Mouse (Mus musculus) adrenal gland, postnatal 0 days (tissue): ENCODE results near the gene Cxcr2. TPM values are rescaled to one million over a fixed set of nuclear protein-coding genes. Genes with fewer than 3 reads are reported as not detected.

Experiments used
- microRNA-seq: library from miRNA; unstranded; fragments of <30 nt; microRNA quantifications from one replicate; pipeline ENCODE4, GENCODE M21; 2016; ENCODE audit warnings: borderline replicate concordance; ENCODE audit not compliant: insufficient number of aligned reads
- polyA plus RNA-seq: library from polyadenylated mRNA; unstranded; fragments of >200 nt; fragmentation: Nextera tagmentation; extraction: Ambion mirVana; gene quantifications from 2 replicates; pipeline ENCODE4 v1.2.1, GENCODE M21; 2015

Gene Cxcr2
- polyA plus RNA-seq = 0.35 and 0.47 TPM in 2 replicates

DNA sequence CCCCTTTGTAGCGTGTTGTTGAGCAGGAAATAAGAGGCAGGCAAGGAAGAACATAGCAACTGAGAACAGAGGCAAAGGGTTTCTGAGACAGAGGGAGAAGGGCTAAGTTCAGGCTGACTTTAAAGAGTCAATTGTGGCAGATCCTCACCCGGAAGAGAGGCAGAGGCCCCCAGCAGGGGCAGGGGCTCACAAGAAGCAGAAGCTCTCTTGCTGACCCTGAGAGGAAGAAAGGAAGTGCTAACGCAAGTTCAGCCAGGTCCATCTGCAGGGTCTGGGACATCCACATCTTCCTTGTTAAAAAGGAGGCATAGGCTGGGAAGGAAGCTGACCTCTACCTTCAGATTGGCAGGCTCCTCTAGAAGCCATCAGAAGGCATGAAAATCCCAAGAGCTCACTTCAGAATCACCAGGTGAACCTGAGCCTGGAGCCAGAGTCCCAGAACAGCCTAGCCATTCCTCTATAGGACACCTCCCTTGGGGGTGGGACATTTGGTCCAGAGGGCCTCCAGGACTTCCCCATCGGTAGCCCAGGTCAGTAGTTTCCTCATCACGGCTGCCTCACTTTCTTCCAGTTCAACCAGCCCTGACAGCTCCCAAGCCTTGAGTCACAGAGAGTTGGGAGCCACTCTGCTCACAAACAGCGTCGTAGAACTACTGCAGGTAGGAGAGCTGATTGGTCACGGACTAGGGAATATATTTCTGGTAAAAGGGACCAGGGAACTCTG lies at the start of gene Cxcr2:
TSS of gene Cxcr2 (plus strand) at position 529 of the 724 bp plus-strand sequence.

DNA sequence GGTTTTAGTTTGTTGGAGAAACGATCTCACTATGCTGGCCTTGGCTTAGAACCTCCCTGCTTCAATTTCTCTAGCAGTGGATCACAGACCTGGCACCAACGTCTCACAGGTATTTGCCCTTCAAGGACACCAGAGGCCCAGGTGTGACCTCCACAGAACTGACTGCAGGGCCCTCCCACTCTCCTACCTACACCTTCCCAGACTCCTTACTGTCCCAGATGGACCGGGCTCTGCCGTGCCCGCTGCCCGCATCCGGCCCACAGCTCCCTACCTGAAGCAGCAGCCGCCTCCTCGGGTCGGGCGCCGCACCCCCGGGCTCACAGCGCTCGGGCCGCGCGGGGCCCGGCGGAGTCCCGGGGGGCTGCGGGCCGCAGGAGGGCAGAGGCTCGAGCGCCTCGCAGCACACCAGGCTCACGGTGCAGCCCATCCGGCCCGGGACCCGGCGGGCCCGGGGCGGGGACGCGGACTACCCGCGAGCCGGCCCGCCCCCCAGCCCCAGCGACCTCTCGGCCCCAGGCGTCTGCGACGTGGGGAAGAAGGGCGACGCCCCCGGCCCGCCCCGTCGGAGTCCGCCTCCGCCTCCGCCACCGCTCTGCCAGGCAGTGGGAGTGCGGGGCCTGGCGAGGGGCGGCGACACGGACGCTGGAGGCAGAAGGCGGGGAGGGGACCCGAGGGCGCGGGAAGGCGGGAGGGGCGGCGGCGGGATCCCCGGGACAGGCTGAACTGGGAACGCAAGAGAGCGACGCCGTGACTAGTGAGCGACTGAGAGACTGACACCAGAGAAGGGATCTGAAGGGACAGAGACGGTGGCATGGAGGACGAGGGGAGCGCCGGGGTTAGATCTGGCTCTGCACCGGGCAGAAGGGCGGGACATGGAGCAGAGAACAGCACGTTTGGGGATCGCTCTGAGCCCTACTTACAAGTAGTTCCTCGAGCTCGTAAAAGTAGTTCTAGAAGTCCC lies 29.5 kb upstream of the Cxcr2 start, which contains the start of gene Tns1:
TSS of gene Tns1 (minus strand) at position 429 of the 961 bp plus-strand sequence.

DNA sequence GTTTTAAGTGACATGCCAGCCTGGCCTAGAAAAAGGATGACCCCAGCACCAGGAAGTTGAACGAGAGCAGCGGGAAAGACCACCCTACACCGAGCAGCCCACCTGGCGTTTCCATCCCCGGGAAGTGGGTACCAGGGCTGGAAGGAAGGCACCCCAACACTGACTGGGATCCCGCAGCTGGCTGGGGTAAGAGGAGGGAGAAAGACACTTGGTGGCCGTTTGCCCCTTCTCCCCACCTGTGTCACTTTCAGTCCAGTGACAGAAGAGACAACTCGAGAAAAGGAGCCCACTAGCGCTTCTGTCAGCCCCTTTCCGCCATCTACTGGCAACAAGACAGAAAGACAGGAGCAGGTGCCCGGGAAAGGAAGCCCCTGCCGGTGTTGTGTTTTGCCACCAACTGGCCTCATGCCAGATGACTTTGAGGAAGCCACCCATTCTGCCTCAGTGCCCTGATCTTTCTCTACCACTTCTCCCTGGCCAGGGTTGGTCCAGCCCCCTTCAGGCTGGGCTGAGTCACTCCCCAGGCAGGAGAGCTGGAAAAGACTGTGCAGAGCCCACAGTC lies 28.7 kb upstream of the Cxcr2 start, which contains the start of gene Rufy4:
TSS of gene Rufy4 (plus strand) at position 551 of the 562 bp plus-strand sequence.

GRCm38 (mm10) chr1:74194445-74194844 lies 40.7 kb downstream of the Cxcr2 start, which contains the start of gene Cxcr1:
Gene Cxcr1, minus strand, starts transcription at chr1:74194631.

Small RNA genes within 50 kb of the gene (microRNA-seq; reads per million reads assigned to microRNA genes)
- gene Mir1928 = not detected

Other genes starting within 250 kb of the Cxcr2 start
- 61.2 and 72.3 TPM in 2 replicates for gene Tns1, start 29.5 kb upstream of the Cxcr2 start, polyA plus RNA-seq
- 0.58 and 1.1 TPM in 2 replicates for gene Rufy4, start 28.4 kb upstream of the Cxcr2 start, polyA plus RNA-seq
- not detected in 2 replicates for gene Cxcr1, start 40.6 kb downstream of the Cxcr2 start, polyA plus RNA-seq
- gene Arpc2, start 82.1 kb downstream of the Cxcr2 start, polyA plus RNA-seq = 298 and 366 TPM in 2 replicates
- 0.62 and 0.69 TPM in 2 replicates for gene Gpbar1, start 124.6 kb downstream of the Cxcr2 start, polyA plus RNA-seq
- 163 and 251 TPM in 2 replicates for gene Aamp, start 130.7 kb downstream of the Cxcr2 start, polyA plus RNA-seq
- gene Pnkd, start 130.9 kb downstream of the Cxcr2 start, polyA plus RNA-seq = 116 and 139 TPM in 2 replicates
- 44.2 and 66.5 TPM in 2 replicates for gene Tmbim1, start 151.6 kb downstream of the Cxcr2 start, polyA plus RNA-seq
- gene Catip, start 208.1 kb downstream of the Cxcr2 start, polyA plus RNA-seq = 0.16 and 0.52 TPM in 2 replicates
- gene Slc11a1, start 221.2 kb downstream of the Cxcr2 start, polyA plus RNA-seq = 9.2 and 14.0 TPM in 2 replicates
- 46.5 and 55.3 TPM in 2 replicates for gene Ctdsp1, start 237.5 kb downstream of the Cxcr2 start, polyA plus RNA-seq